Comparison of ENCODE assay signal across 38 mouse cellular contexts in genomic region chr17:26848236-26848635, GRCm38 (mm10). TPM values are rescaled to one million over a fixed set of nuclear protein-coding genes. Genes with fewer than 3 reads are reported as not detected.
DNase-seq lines count a peak whose midpoint lies in the region; ATAC-seq lines count a peak whose summit lies in the region.
"Had no signal": no experiment of that assay in that cellular context is flagged by ENCODE, and none has a peak within 500 bp of the region (broad histone marks: within the 10 kb centered on the region; RNA-seq: fewer than 3 reads in every experiment).

No protein-coding gene starts in this region.

- H3K4me2 ChIP-seq in heart, embryonic 13.5 days = peak overlapping the region; percentile 69
- peak overlapping the region; percentile 64 for H3K4me2 ChIP-seq in heart, embryonic 16.5 days (ENCODE audit: low read depth, low read length)
- H3K4me2 ChIP-seq: embryonic facial prominence, embryonic 13.5 days; forebrain, embryonic 13.5 days; kidney, embryonic 15.5 days; limb, embryonic 13.5 days; lung, embryonic 14.5 days; neural tube, embryonic 13.5 days had no signal

- H3K27me3 ChIP-seq in heart, embryonic 13.5 days (replicated peaks) = peaks cover 80% of the 10 kb centered on the region
- H3K27me3 ChIP-seq in heart, embryonic 16.5 days (ENCODE audit: control insufficient read depth, insufficient read depth, low read length) = peaks cover 22% of the 10 kb centered on the region

- peak overlapping the region; percentile 39 for H3K4me3 ChIP-seq in heart, embryonic 13.5 days
- peak overlapping the region; percentile 14 for H3K4me3 ChIP-seq in heart, embryonic 16.5 days (ENCODE audit: low read length)
- H3K4me3 ChIP-seq: embryonic facial prominence, embryonic 13.5 days; erythroblast, embryonic 14.5 days; forebrain, embryonic 13.5 days; hindbrain, embryonic 10.5 days; kidney, embryonic 15.5 days; limb, embryonic 13.5 days; myocyte; neural tube, embryonic 13.5 days had no signal

- peaks cover 16% of the 10 kb centered on the region for H3K4me1 ChIP-seq in heart, embryonic 13.5 days
- H3K4me1 ChIP-seq in heart, embryonic 16.5 days (ENCODE audit: control insufficient read depth, insufficient read depth, low read length) = no peaks in the 10 kb centered on the region

- ATAC-seq in heart, embryonic 13.5 days (ENCODE audit: extremely low read depth, insufficient number of reproducible peaks, low FRiP score, low TSS enrichment) = no peak
- ATAC-seq in heart, embryonic 16.5 days (replicated peaks; ENCODE audit: extremely low read depth, insufficient read depth, low FRiP score) = no peak
- ATAC-seq: CD4-positive, CD25-positive, alpha-beta regulatory T cell, adult 4 months; forebrain, embryonic 13.5 days; intestine, postnatal 0 days had no signal

- no peaks in the 10 kb centered on the region for H3K36me3 ChIP-seq in heart, embryonic 13.5 days
- no peaks in the 10 kb centered on the region for H3K36me3 ChIP-seq in heart, embryonic 16.5 days (ENCODE audit: control insufficient read depth, insufficient read depth)
- H3K36me3 ChIP-seq: embryonic facial prominence, embryonic 13.5 days; hindbrain, embryonic 10.5 days; kidney, embryonic 15.5 days; limb, embryonic 13.5 days; neural tube, embryonic 13.5 days had no signal

- 5% methylated on average over 6 of the region's 6 CpGs for WGBS in heart, embryonic 13.5 days
- 5% methylated on average over 6 of the region's 6 CpGs for WGBS in heart, embryonic 16.5 days

- no peaks in the 10 kb centered on the region for H3K9me3 ChIP-seq in heart, embryonic 13.5 days
- H3K9me3 ChIP-seq in heart, embryonic 16.5 days (replicated peaks; ENCODE audit: control insufficient read depth, low read length) = no peaks in the 10 kb centered on the region
- H3K9me3 ChIP-seq: embryonic facial prominence, embryonic 13.5 days; forebrain, embryonic 13.5 days; hindbrain, embryonic 10.5 days; kidney, embryonic 15.5 days; limb, embryonic 13.5 days; neural tube, embryonic 13.5 days had no signal

- peak overlapping the region; percentile 83 for H3K9ac ChIP-seq in heart, embryonic 13.5 days
- peak overlapping the region; percentile 69 for H3K9ac ChIP-seq in heart, embryonic 16.5 days (ENCODE audit: low read length)
- H3K9ac ChIP-seq: embryonic facial prominence, embryonic 13.5 days; forebrain, embryonic 13.5 days; kidney, embryonic 15.5 days; limb, embryonic 13.5 days; liver, embryonic 14.5 days; lung, embryonic 14.5 days; neural tube, embryonic 13.5 days had no signal

- DNase-seq in embryo, embryonic 11 days = peak; percentile 25
- DNase-seq in embryo, embryonic 9.5 days (ENCODE audit: extremely low spot score) = no peak
- DNase-seq in heart, postnatal 4 days = no peak
- DNase-seq in 3T3-L1 (ENCODE audit: low read depth, low spot score) = peak; percentile 32
- DNase-seq in frontal cortex, postnatal 36 days (ENCODE audit: low spot score in 2 of 2) = no peak
- DNase-seq in left cerebral cortex, adult 8-10 months (ENCODE audit: low spot score in 2 of 2) = no peak
- DNase-seq: cerebellum, adult 11 months; cerebellum, adult 9-11 months; kidney, postnatal 36 days; layer of hippocampus, postnatal 36 days; lung, embryonic 14.5 days; midbrain, embryonic 14.5 days; right cerebral cortex, adult 18-20 months; right cerebral cortex, postnatal 4 days; thymus, adult 2 months; thymus, postnatal 4 days had no signal

- peak overlapping the region; percentile 84 for H3K27ac ChIP-seq in heart, embryonic 13.5 days (replicated peaks)
- H3K27ac ChIP-seq in heart, embryonic 16.5 days (ENCODE audit: low read length) = peak overlapping the region; percentile 69
- H3K27ac ChIP-seq: embryonic facial prominence, embryonic 13.5 days; forebrain, embryonic 13.5 days; hindbrain, embryonic 10.5 days; kidney, embryonic 15.5 days; limb, embryonic 13.5 days; liver, embryonic 14.5 days; neural tube, embryonic 13.5 days had no signal

RNA-seq across cellular contexts. Expression of gene Nkx2-5, which starts 3.4 kb away (rescaled TPM):
- polyA plus RNA-seq in heart, embryonic 13.5 days (2015; fragmentation: Nextera tagmentation; extraction: Ambion mirVana) = 136 and 142 TPM in 2 replicates
- 100 to 1,000 TPM; 123 to 128 TPM for total RNA-seq in heart, postnatal 4 days (2021)
- polyA plus RNA-seq in heart, embryonic 16.5 days (2015; fragmentation: Nextera tagmentation; extraction: Ambion mirVana) = 123 and 132 TPM in 2 replicates
- total RNA-seq in left cerebral cortex, adult 8-10 months (2022) = not detected
- total RNA-seq: adrenal gland, adult 18-20 months; adrenal gland, postnatal 4 days; common myeloid progenitor, adult 5-6 weeks; gastrocnemius, adult 8-10 months; layer of hippocampus, adult 8-10 months; layer of hippocampus, postnatal 36 days; left cerebral cortex, postnatal 14 days; megakaryocyte, adult 5-6 weeks had no signal
- polyA plus RNA-seq: CD4-positive, CD25-positive, alpha-beta regulatory T cell, adult 4 months; erythroblast, embryonic 14.5 days; forebrain, embryonic 13.5 days; frontal cortex, adult 2 months; gonadal fat pad, adult 2 months; hindbrain, embryonic 10.5 days; kidney, embryonic 15.5 days; limb, embryonic 13.5 days; liver, embryonic 14.5 days; midbrain, embryonic 14.5 days had no signal

Comparison
In these comparisons a context has a peak if more than half of its experiments do, and no peak if none do; other contexts are left out.
1. DNase-seq: peak in embryo, embryonic 11 days (single experiment) and 3T3-L1 (single experiment); none in embryo, embryonic 9.5 days (single experiment), heart, postnatal 4 days (single experiment), frontal cortex, postnatal 36 days (0 of 2) and left cerebral cortex, adult 8-10 months (0 of 2).
2. RNA of gene Nkx2-5, which starts 3.4 kb away (total RNA-seq): 123 to 128 TPM in heart, postnatal 4 days; not detected in left cerebral cortex, adult 8-10 months; every median in the first group is over 100 times any median in the second.